Mouse (Mus musculus) bone marrow, adult 2 months (tissue): Measurements from ENCODE around the gene Slain1.

Experiments
- CTCF ChIP-seq: fragments of 200-500 bp; IDR thresholded peaks from 2 replicates; pipeline ENCODE4 v1.5.1; 2011; ENCODE audit warnings: low read length, control low read depth; ENCODE audit not compliant: control insufficient read depth, insufficient read depth
- POLR2A ChIP-seq: fragments of 200-500 bp; IDR thresholded peaks from 2 replicates; pipeline ENCODE4 v1.6.1; 2011; ENCODE audit warnings: low read depth, mild to moderate bottlenecking, control low read depth, low read length, borderline replicate concordance; ENCODE audit not compliant: control insufficient read depth

- no peak for TF ChIP-seq CTCF
- TF ChIP-seq POLR2A, result no peak
Observed at GRCm38 (mm10) chr14:103706347-103706746, 56.3 kb downstream of the Slain1 start.
